Mouse (Mus musculus) kidney, postnatal 0 days (tissue): ENCODE measurements around the gene Anp32a. TPM values are rescaled to one million over a fixed set of nuclear protein-coding genes. Genes with fewer than 3 reads are reported as not detected.

Source experiments
- ATAC-seq: fragments of 200-750 bp; cut with Nextera tagmentation; replicated peaks from 2 replicates; pipeline ENCODE4 v1.8.0; 2017; ENCODE audit warnings: low read depth, moderate number of reproducible peaks, moderate TSS enrichment, moderate library complexity; ENCODE audit not compliant: low FRiP score
- DNase-seq: peaks from one replicate; pipeline ENCODE4 v3.0.0-alpha.2; 2016; ENCODE audit warnings: low spot score
- H3K27ac ChIP-seq: fragments of 300-500 bp; sonication (generic); 2 replicates; pipeline ENCODE4 v1.5.1; 2014; ENCODE audit warnings: mild to moderate bottlenecking
- H3K27me3 ChIP-seq: fragments of 300-500 bp; sonication (generic); 2 replicates; pipeline ENCODE4 v1.6.1; 2014; ENCODE audit warnings: low read length, mixed read lengths; ENCODE audit not compliant: insufficient read depth
- H3K36me3 ChIP-seq: fragments of 300-500 bp; sonication (generic); 2 replicates; pipeline ENCODE4 v1.6.1; 2014; ENCODE audit warnings: low read length, mixed read lengths; ENCODE audit not compliant: insufficient read depth
- H3K4me1 ChIP-seq: fragments of 300-500 bp; sonication (generic); replicated peaks from 2 replicates; pipeline ENCODE4 v1.6.1; 2014; ENCODE audit warnings: antibody characterized with exemption, low read length, mixed read lengths; ENCODE audit not compliant: insufficient read depth
- H3K4me2 ChIP-seq: fragments of 300-500 bp; sonication (generic); 2 replicates; pipeline ENCODE4 v1.6.1; 2014; ENCODE audit warnings: mild to moderate bottlenecking, low read length, moderate library complexity, mixed read lengths
- H3K4me3 ChIP-seq: fragments of 300-500 bp; sonication (generic); replicated peaks from 2 replicates; pipeline ENCODE4 v1.5.1; 2014; ENCODE audit warnings: low read depth, low read length
- H3K9ac ChIP-seq: fragments of 300-500 bp; sonication (generic); 2 replicates; pipeline ENCODE4 v1.6.1; 2014; ENCODE audit warnings: low read depth, low read length
- H3K9me3 ChIP-seq: fragments of 300-500 bp; sonication (generic); replicated peaks from 2 replicates; pipeline ENCODE4 v1.6.1; 2016; ENCODE audit warnings: low read length, inconsistent platforms, mixed read lengths
- CTCF ChIP-seq: IDR thresholded peaks from 2 replicates; pipeline ENCODE4 v1.5.1; 2016; ENCODE audit warnings: antibody characterized with exemption, low read depth, mild to moderate bottlenecking, moderate library complexity
- WGBS: fragments of 180-500 bp; shearing (Covaris S2); extraction: QIAGEN DNeasy Blood & Tissue Kit; methylation state at CpG from one replicate; pipeline ENCODE4 v1.1.7; 2014; 5-methylcytosine and 5-hydroxymethylcytosine counted together
- polyA plus RNA-seq: library from polyadenylated mRNA; unstranded; fragments of >200 nt; fragmentation: Nextera tagmentation; extraction: Ambion mirVana; gene quantifications from 2 replicates; pipeline ENCODE4 v1.2.1, GENCODE M21; 2015

Anp32a gene
- polyA plus RNA-seq, 1 experiment from 2014 or later = 139 TPM

GRCm38 (mm10) chr9:62345633-62346387, 4.7 kb downstream of the Anp32a start:
- H3K4me3 ChIP-seq = peak overlapping the region; percentile 94; the same call in 1 of the 2 replicates
- H3K4me1 ChIP-seq = peaks cover 36% of the 10 kb centered on the region
- no peaks in the 10 kb centered on the region for H3K27me3 ChIP-seq
- 0 out of 2 replicates have a peak overlapping the region, but pooled peaks have one; percentile 39 for H3K9ac ChIP-seq
- H3K4me2 ChIP-seq = peak overlapping the region; percentile 92
- ATAC-seq (no peak), DNase-seq (no peak)
- H3K9me3 ChIP-seq = no peaks in the 10 kb centered on the region
- 41% methylated on average over 9 of the region's 9 CpGs for WGBS
- H3K27ac ChIP-seq = peak overlapping the region; percentile 100
- no peaks in the 10 kb centered on the region for H3K36me3 ChIP-seq
- TF ChIP-seq CTCF = no peak

GRCm38 (mm10) chr9:62346388-62346679, 5.2 kb downstream of the Anp32a start:
- DNase-seq (no peak), ATAC-seq (no peak)
- H3K4me1 ChIP-seq = peaks cover 39% of the 10 kb centered on the region
- no peak overlapping the region for H3K4me3 ChIP-seq
- H3K27me3 ChIP-seq = no peaks in the 10 kb centered on the region
- 65% methylated on average over 6 of the region's 6 CpGs for WGBS
- H3K9me3 ChIP-seq = no peaks in the 10 kb centered on the region
- 0 out of 2 replicates have a peak overlapping the region, but pooled peaks have one; percentile 39 for H3K9ac ChIP-seq
- peak overlapping the region; percentile 92; the same call in 1 of the 2 replicates for H3K4me2 ChIP-seq
- peak overlapping the region; percentile 100; the same call in 1 of the 2 replicates for H3K27ac ChIP-seq
- no peak for TF ChIP-seq CTCF
- no peaks in the 10 kb centered on the region for H3K36me3 ChIP-seq

GRCm38 (mm10) chr9:62347201-62347600, 6.1 kb downstream of the Anp32a start:
- Histone ChIP-seq H3K27ac (peak overlapping the region; percentile 36), H3K27me3 (no peaks in the 10 kb centered on the region), H3K9me3 (no peaks in the 10 kb centered on the region), H3K9ac (no peak overlapping the region), H3K4me2 (no peak overlapping the region), H3K36me3 (no peaks in the 10 kb centered on the region), H3K4me1 (peaks cover 41% of the 10 kb centered on the region), H3K4me3 (no peak overlapping the region)
- no peak for DNase-seq
- TF ChIP-seq CTCF = no peak
- ATAC-seq = no peak
- WGBS = 74% methylated on average over 5 of the region's 5 CpGs

GRCm38 (mm10) chr9:62348050-62348449, 7.0 kb downstream of the Anp32a start:
- Histone ChIP-seq H3K36me3 (no peaks in the 10 kb centered on the region), H3K27me3 (no peaks in the 10 kb centered on the region), H3K27ac (no peak overlapping the region), H3K9me3 (no peaks in the 10 kb centered on the region), H3K9ac (no peak overlapping the region), H3K4me1 (peaks cover 41% of the 10 kb centered on the region), H3K4me3 (no peak overlapping the region), H3K4me2 (no peak overlapping the region)
- ATAC-seq = no peak
- TF ChIP-seq CTCF = no peak
- 75% methylated on average over 10 of the region's 10 CpGs for WGBS
- no peak for DNase-seq

- no peak for ATAC-seq
- no peak overlapping the region for H3K4me2 ChIP-seq
- peaks cover 41% of the 10 kb centered on the region for H3K4me1 ChIP-seq
Measured at GRCm38 (mm10) chr9:62348467-62348985, 7.4 kb downstream of the Anp32a start.

GRCm38 (mm10) chr9:62349250-62349649, 8.2 kb downstream of the Anp32a start:
- H3K4me3 ChIP-seq = no peak overlapping the region
- H3K27me3 ChIP-seq = no peaks in the 10 kb centered on the region
- peaks cover 41% of the 10 kb centered on the region for H3K4me1 ChIP-seq
- H3K4me2 ChIP-seq = no peak overlapping the region
- H3K9me3 ChIP-seq = no peaks in the 10 kb centered on the region
- no peak overlapping the region for H3K9ac ChIP-seq
- DNase-seq (no peak), ATAC-seq (no peak)
- no peak for TF ChIP-seq CTCF
- no peak overlapping the region for H3K27ac ChIP-seq
- 72% methylated on average over 15 of the region's 15 CpGs for WGBS
- H3K36me3 ChIP-seq = no peaks in the 10 kb centered on the region

More at GRCm38 (mm10) chr9:62348467-62348985, 7.4 kb downstream of the Anp32a start:
- H3K4me3 ChIP-seq = no peak overlapping the region
- H3K36me3 ChIP-seq = no peaks in the 10 kb centered on the region
- 47% methylated on average over 6 of the region's 6 CpGs for WGBS
- H3K27me3 ChIP-seq = no peaks in the 10 kb centered on the region
- no peak overlapping the region for H3K27ac ChIP-seq
- no peak overlapping the region for H3K9ac ChIP-seq
- H3K9me3 ChIP-seq = no peaks in the 10 kb centered on the region
- no peak for DNase-seq
- TF ChIP-seq CTCF = no peak
